Mouse (Mus musculus): ENCODE data around the gene Dpyd. TPM values are rescaled to one million over a fixed set of nuclear protein-coding genes. Genes with fewer than 3 reads are reported as not detected.

Dpyd gene
- polyA plus RNA-seq, 1 experiment, result 1.7 TPM

DNA sequence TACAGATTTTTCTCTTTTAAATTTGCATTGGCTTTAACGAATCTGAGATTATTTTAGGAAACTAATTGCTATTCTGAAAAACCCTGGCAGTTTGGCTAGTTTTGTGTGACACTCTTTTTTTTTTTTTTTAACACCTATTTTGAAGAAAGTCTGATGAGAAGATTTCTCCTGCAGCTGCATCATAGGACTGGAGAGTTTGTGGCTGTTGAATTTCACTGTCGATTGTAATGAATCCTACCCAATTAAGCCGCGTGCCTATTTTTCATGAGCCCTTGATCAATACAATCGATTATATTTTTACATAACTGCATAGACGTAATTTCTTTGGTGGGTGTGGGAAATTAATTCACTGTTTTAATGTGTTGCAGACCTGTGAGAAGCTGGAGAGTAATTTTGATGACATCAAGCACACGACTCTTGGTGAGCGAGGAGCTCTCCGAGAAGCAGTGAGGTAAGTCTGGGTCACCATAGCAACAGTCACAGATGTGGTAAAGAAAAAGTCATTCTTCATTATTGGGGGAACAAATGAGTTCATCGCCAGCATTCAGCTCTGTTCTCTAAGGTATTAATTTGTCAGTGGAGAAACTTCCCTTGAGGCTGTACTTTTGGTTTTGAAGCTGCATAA, 112.3 kb downstream of the Dpyd start:
- no peaks in the 10 kb centered on the region for H3K4me1 ChIP-seq (ENCODE audit: control insufficient read depth, insufficient read depth, low read length)
- peak overlapping the region; percentile 14 for H3K4me3 ChIP-seq (ENCODE audit: insufficient read depth, low read length)
- no peak overlapping the region for H3K27ac ChIP-seq (ENCODE audit: insufficient read depth, low read length)
- TF ChIP-seq POLR2A (IDR thresholded peaks at IDR 0.05; ENCODE audit: extremely low read depth, insufficient read depth, low read length), result no peak
- TF ChIP-seq CTCF (IDR thresholded peaks at IDR 0.05; ENCODE audit: extremely low read depth, insufficient read depth, low read length), result no peak

GRCm38 (mm10) chr3:118675441-118675840, 113.5 kb downstream of the Dpyd start:
- H3K4me3 ChIP-seq (ENCODE audit: insufficient read depth, low read length), result no peak overlapping the region
- no peak overlapping the region for H3K27ac ChIP-seq (ENCODE audit: insufficient read depth, low read length)
- no peaks in the 10 kb centered on the region for H3K4me1 ChIP-seq (ENCODE audit: control insufficient read depth, insufficient read depth, low read length)
- TF ChIP-seq CTCF (IDR thresholded peaks at IDR 0.05; ENCODE audit: extremely low read depth, insufficient read depth, low read length) (no peak), POLR2A (IDR thresholded peaks at IDR 0.05; ENCODE audit: extremely low read depth, insufficient read depth, low read length) (no peak)

- Histone ChIP-seq H3K4me1 (ENCODE audit: control insufficient read depth, insufficient read depth, low read length) (no peaks in the 10 kb centered on the region), H3K4me3 (ENCODE audit: insufficient read depth, low read length) (no peak overlapping the region), H3K27ac (ENCODE audit: insufficient read depth, low read length) (no peak overlapping the region)
- TF ChIP-seq CTCF (IDR thresholded peaks at IDR 0.05; ENCODE audit: extremely low read depth, insufficient read depth, low read length), result no peak
- TF ChIP-seq POLR2A (IDR thresholded peaks at IDR 0.05; ENCODE audit: extremely low read depth, insufficient read depth, low read length), result no peak
These were observed 114.3 kb downstream of the Dpyd start for GRCm38 (mm10) chr3:118676052-118676777.

DNA sequence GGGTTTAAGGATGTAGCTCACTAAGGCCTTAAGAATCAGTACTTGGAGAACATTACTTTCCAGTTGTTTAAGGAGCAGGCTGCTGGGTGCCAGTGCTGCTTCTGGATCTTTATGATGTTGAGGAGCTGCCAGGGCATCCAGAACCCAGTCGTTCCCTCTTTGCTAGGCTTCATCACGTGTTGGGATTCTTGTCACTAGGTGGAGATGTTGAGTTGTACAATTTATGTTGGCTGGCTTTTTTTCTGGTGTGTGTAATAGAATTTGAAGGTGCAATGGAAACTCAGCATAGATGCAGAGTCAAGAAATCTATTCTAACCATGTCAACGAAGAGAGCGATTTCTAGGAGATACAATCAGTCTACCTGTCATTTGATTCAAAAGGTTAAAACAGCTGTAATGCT, 118.9 kb downstream of the Dpyd start:
- Histone ChIP-seq H3K4me3 (ENCODE audit: insufficient read depth, low read length) (no peak overlapping the region), H3K27ac (ENCODE audit: insufficient read depth, low read length) (no peak overlapping the region), H3K4me1 (ENCODE audit: control insufficient read depth, insufficient read depth, low read length) (no peaks in the 10 kb centered on the region)
- TF ChIP-seq POLR2A (IDR thresholded peaks at IDR 0.05; ENCODE audit: extremely low read depth, insufficient read depth, low read length) (no peak), CTCF (IDR thresholded peaks at IDR 0.05; ENCODE audit: extremely low read depth, insufficient read depth, low read length) (peak; percentile 18; the same call in 1 of the 2 replicates)

GRCm38 (mm10) chr3:118750269-118750668, 188.3 kb downstream of the Dpyd start:
- Histone ChIP-seq H3K4me1 (ENCODE audit: control insufficient read depth, insufficient read depth, low read length) (no peaks in the 10 kb centered on the region), H3K4me3 (ENCODE audit: insufficient read depth, low read length) (no peak overlapping the region), H3K27ac (ENCODE audit: insufficient read depth, low read length) (no peak overlapping the region)
- TF ChIP-seq POLR2A (IDR thresholded peaks at IDR 0.05; ENCODE audit: extremely low read depth, insufficient read depth, low read length) (no peak), CTCF (IDR thresholded peaks at IDR 0.05; ENCODE audit: extremely low read depth, insufficient read depth, low read length) (no peak)

- H3K4me3 ChIP-seq (ENCODE audit: insufficient read depth, low read length), result no peak overlapping the region
- no peak for TF ChIP-seq POLR2A (IDR thresholded peaks at IDR 0.05; ENCODE audit: extremely low read depth, insufficient read depth, low read length)
- no peak for TF ChIP-seq CTCF (IDR thresholded peaks at IDR 0.05; ENCODE audit: extremely low read depth, insufficient read depth, low read length)
- no peaks in the 10 kb centered on the region for H3K4me1 ChIP-seq (ENCODE audit: control insufficient read depth, insufficient read depth, low read length)
- H3K27ac ChIP-seq (ENCODE audit: insufficient read depth, low read length), result no peak overlapping the region
These were observed 191.7 kb downstream of the Dpyd start for GRCm38 (mm10) chr3:118753623-118754022.

GRCm38 (mm10) chr3:118756099-118756498, 194.2 kb downstream of the Dpyd start:
- no peaks in the 10 kb centered on the region for H3K4me1 ChIP-seq (ENCODE audit: control insufficient read depth, insufficient read depth, low read length)
- H3K27ac ChIP-seq (ENCODE audit: insufficient read depth, low read length), result no peak overlapping the region
- H3K4me3 ChIP-seq (ENCODE audit: insufficient read depth, low read length), result no peak overlapping the region
- TF ChIP-seq CTCF (IDR thresholded peaks at IDR 0.05; ENCODE audit: extremely low read depth, insufficient read depth, low read length) (no peak), POLR2A (IDR thresholded peaks at IDR 0.05; ENCODE audit: extremely low read depth, insufficient read depth, low read length) (no peak)

DNA sequence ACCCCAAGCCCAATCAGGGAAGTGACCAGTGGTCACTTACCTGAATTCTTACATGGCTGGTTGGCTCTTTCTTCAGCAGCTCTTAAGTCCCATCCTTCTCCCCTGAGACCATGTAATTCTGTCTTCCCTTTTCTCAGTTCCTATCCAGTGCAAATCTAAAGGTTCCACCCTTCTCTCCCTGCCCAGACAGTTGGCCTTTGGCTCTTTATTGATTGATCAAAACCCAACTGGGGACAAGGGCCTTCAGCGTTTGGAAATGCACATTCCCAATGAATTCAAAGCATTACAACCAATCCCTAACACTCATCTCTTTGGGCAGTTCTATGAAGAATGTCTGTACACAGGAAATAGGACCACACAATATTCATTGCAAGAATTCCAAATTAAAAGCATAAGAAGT, 251.0 kb downstream of the Dpyd start:
- Histone ChIP-seq H3K27ac (ENCODE audit: insufficient read depth, low read length) (no peak overlapping the region), H3K4me3 (ENCODE audit: insufficient read depth, low read length) (no peak overlapping the region), H3K4me1 (ENCODE audit: control insufficient read depth, insufficient read depth, low read length) (no peaks in the 10 kb centered on the region)
- no peak for TF ChIP-seq CTCF (IDR thresholded peaks at IDR 0.05; ENCODE audit: extremely low read depth, insufficient read depth, low read length)
- TF ChIP-seq POLR2A (IDR thresholded peaks at IDR 0.05; ENCODE audit: extremely low read depth, insufficient read depth, low read length), result no peak

- H3K4me1 ChIP-seq (ENCODE audit: control insufficient read depth, insufficient read depth, low read length), result no peaks in the 10 kb centered on the region
- H3K4me3 ChIP-seq (ENCODE audit: insufficient read depth, low read length), result no peak overlapping the region
- no peak for TF ChIP-seq CTCF (IDR thresholded peaks at IDR 0.05; ENCODE audit: extremely low read depth, insufficient read depth, low read length)
- no peak for TF ChIP-seq POLR2A (IDR thresholded peaks at IDR 0.05; ENCODE audit: extremely low read depth, insufficient read depth, low read length)
- H3K27ac ChIP-seq (ENCODE audit: insufficient read depth, low read length), result no peak overlapping the region
These were observed 288.9 kb downstream of the Dpyd start for GRCm38 (mm10) chr3:118850613-118851527.
